Mouse (Mus musculus) heart, adult 11 months (tissue): ENCODE measurements at regions not wholly inside any gene's neighbourhood (a gene's known extent, or its start where the extent isn't known, plus 50 kb on each side); places are given as distances from the start of the nearest gene placed in this dataset.

Experiments
- DNase-seq: peaks from one replicate; pipeline ENCODE4 v3.0.0; 2022

- DNase-seq: peak; percentile 11
These were observed 83.5 kb upstream of the Cyp1b1 start for GRCm38 (mm10) chr17:79798361-79798760.

GRCm38 (mm10) chr17:79790166-79790565, 75.3 kb upstream of the Cyp1b1 start:
- DNase-seq: peak; percentile 52

- DNase-seq: no peak
These were observed 72.3 kb upstream of the Cyp1b1 start for GRCm38 (mm10) chr17:79787201-79787600.

GRCm38 (mm10) chr17:79786691-79787090, 71.8 kb upstream of the Cyp1b1 start:
- DNase-seq: peak; percentile 98

GRCm38 (mm10) chr17:79786270-79786669, 71.4 kb upstream of the Cyp1b1 start:
- no peak for DNase-seq

- DNase-seq: peak; percentile 64
These were observed 69.5 kb upstream of the Cyp1b1 start for GRCm38 (mm10) chr17:79784256-79784870.

GRCm38 (mm10) chr17:79781733-79782663, 67.1 kb upstream of the Cyp1b1 start:
- peak; percentile 99 for DNase-seq

- DNase-seq: no peak
These were observed 66.4 kb upstream of the Cyp1b1 start for GRCm38 (mm10) chr17:79781262-79781661.

GRCm38 (mm10) chr17:79777874-79778395, 63.1 kb upstream of the Cyp1b1 start:
- peak; percentile 68 for DNase-seq

- DNase-seq: peak; percentile 77
These were observed 61.3 kb upstream of the Cyp1b1 start for GRCm38 (mm10) chr17:79776177-79776576.

GRCm38 (mm10) chr17:79775216-79775615, 60.4 kb upstream of the Cyp1b1 start:
- DNase-seq: peak; percentile 57

- peak; percentile 73 for DNase-seq
These were observed 59.4 kb upstream of the Cyp1b1 start for GRCm38 (mm10) chr17:79774291-79774690.

- DNase-seq: no peak
These were observed 57.4 kb upstream of the Cyp1b1 start for GRCm38 (mm10) chr17:79772219-79772618.

GRCm38 (mm10) chr17:79771727-79772126, 56.9 kb upstream of the Cyp1b1 start:
- peak; percentile 82 for DNase-seq

GRCm38 (mm10) chr17:79770911-79771310, 56.0 kb upstream of the Cyp1b1 start:
- DNase-seq: peak; percentile 51

- peak; percentile 68 for DNase-seq
These were observed 55.0 kb upstream of the Cyp1b1 start for GRCm38 (mm10) chr17:79769824-79770223.

GRCm38 (mm10) chr17:79768080-79768479, 53.2 kb upstream of the Cyp1b1 start:
- DNase-seq: peak; percentile 84

GRCm38 (mm10) chr17:79765061-79765794, 50.4 kb upstream of the Cyp1b1 start:
- DNase-seq: peak; percentile 91
